Mouse (Mus musculus) layer of hippocampus, adult 9-11 months (tissue): ENCODE data around the gene Igsf9b.

Source experiments
- DNase-seq: peaks from one replicate; pipeline ENCODE4 v3.0.0; 2022

Gene Igsf9b

GRCm38 (mm10) chr9:27294380-27294779 lies 4.6 kb upstream of the Igsf9b start:
- DNase-seq = no peak

- no peak for DNase-seq
Measured at GRCm38 (mm10) chr9:27299286-27300187, 533 bp downstream of the Igsf9b start.

- DNase-seq = no peak
Measured at GRCm38 (mm10) chr9:27300188-27300691, 1.2 kb downstream of the Igsf9b start.

- no peak for DNase-seq
Measured at GRCm38 (mm10) chr9:27300698-27301097, 1.7 kb downstream of the Igsf9b start.

GRCm38 (mm10) chr9:27301486-27301885 lies 2.5 kb downstream of the Igsf9b start:
- no peak for DNase-seq

- no peak for DNase-seq
Measured at GRCm38 (mm10) chr9:27302291-27302690, 3.3 kb downstream of the Igsf9b start.

GRCm38 (mm10) chr9:27303571-27304484 lies 4.8 kb downstream of the Igsf9b start:
- DNase-seq = no peak

- no peak for DNase-seq
Measured at GRCm38 (mm10) chr9:27304485-27305102, 5.6 kb downstream of the Igsf9b start.

- DNase-seq = no peak
Measured at GRCm38 (mm10) chr9:27305502-27305901, 6.5 kb downstream of the Igsf9b start.

GRCm38 (mm10) chr9:27306642-27307041 lies 7.6 kb downstream of the Igsf9b start:
- no peak for DNase-seq

- peak; percentile 61 for DNase-seq
Measured at GRCm38 (mm10) chr9:27307265-27307664, 8.3 kb downstream of the Igsf9b start.

- no peak for DNase-seq
Measured at GRCm38 (mm10) chr9:27308045-27308444, 9.0 kb downstream of the Igsf9b start.

GRCm38 (mm10) chr9:27308561-27308960 lies 9.6 kb downstream of the Igsf9b start:
- DNase-seq = peak; percentile 42

GRCm38 (mm10) chr9:27310005-27310404 lies 11.0 kb downstream of the Igsf9b start:
- no peak for DNase-seq

- DNase-seq = no peak
Measured at GRCm38 (mm10) chr9:27313427-27313826, 14.4 kb downstream of the Igsf9b start.

GRCm38 (mm10) chr9:27321267-27321666 lies 22.3 kb downstream of the Igsf9b start:
- no peak for DNase-seq

- DNase-seq = no peak
Measured at GRCm38 (mm10) chr9:27322277-27322676, 23.3 kb downstream of the Igsf9b start.

- no peak for DNase-seq
Measured at GRCm38 (mm10) chr9:27323412-27323811, 24.4 kb downstream of the Igsf9b start.

GRCm38 (mm10) chr9:27325920-27326319 lies 26.9 kb downstream of the Igsf9b start:
- DNase-seq = peak; percentile 46

GRCm38 (mm10) chr9:27327558-27327957 lies 28.6 kb downstream of the Igsf9b start:
- DNase-seq = no peak

- no peak for DNase-seq
Measured at GRCm38 (mm10) chr9:27330374-27330773, 31.4 kb downstream of the Igsf9b start.

- no peak for DNase-seq
Measured at GRCm38 (mm10) chr9:27331538-27331937, 32.5 kb downstream of the Igsf9b start.

GRCm38 (mm10) chr9:27334895-27335294 lies 35.9 kb downstream of the Igsf9b start:
- DNase-seq = no peak
